Mouse (Mus musculus) cerebellum, adult 11 months (tissue): ENCODE results near the gene Ubqln4.

Experiments
- DNase-seq: peaks from one replicate; pipeline ENCODE4 v3.0.0; 2022

Gene Ubqln4

DNA sequence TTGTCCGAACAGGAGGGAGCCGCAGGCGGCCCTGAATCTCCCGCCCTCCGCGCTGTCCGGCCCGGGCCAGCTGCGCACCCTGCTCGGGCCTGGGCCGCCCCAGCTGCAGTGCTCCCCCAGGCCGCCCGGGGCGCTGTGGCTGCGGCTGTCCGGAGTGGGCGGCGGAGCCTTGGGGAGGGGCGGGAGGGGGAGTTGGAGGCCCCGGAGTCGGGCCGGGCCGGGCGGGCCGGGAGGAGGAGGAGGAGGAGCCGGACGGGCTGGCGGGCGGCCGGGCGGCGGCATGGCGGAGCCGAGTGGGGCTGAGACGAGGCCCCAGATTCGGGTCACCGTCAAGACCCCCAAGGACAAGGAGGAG, at the start of gene Ubqln4:
Gene Ubqln4, plus strand, starts transcription at position 234 of the 355 bp plus-strand sequence.
- peak; percentile 88 for DNase-seq

DNA sequence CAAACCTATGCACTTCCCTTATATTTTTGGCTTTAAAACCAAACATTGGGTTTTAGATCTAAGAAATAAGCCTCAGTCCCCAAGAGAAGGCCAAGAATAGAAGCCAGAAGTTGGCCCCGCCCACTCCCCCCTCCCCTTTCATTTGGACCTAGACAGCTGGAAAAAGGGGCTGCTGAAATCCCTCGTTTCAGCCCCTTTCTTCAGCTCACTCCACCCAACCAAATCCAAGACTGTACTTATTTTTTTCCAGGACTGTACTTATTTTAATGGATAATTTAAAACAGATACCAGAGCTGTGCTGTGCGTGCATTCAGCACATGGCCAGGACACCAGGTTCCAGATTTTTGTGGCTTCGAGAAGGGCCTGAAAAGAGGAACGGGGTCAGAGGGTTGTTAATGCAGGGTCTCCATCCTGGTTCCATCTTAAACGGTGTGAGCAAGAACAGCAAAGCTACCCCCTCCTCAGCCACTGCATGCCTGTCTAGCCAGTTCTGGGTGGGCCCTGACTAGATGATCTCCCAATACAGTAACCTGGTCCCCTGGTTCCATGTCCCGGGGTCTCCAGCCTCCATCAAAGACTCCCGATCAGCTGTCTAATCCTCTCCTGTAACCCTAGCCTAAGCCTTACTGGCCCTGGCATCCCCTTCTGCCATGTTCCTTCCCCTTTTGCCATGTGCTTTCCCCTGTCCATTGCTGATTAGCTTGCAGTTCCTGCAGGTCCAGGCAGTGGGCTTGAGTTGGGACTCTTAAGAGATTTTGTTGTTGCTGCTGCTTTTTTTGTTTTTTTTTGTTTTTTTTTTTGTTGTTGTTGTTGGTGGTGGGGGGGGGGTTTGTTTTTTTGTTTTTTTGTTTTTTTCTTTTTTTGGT, 49.4 kb upstream of the Ubqln4 start:
- no peak for DNase-seq

DNA sequence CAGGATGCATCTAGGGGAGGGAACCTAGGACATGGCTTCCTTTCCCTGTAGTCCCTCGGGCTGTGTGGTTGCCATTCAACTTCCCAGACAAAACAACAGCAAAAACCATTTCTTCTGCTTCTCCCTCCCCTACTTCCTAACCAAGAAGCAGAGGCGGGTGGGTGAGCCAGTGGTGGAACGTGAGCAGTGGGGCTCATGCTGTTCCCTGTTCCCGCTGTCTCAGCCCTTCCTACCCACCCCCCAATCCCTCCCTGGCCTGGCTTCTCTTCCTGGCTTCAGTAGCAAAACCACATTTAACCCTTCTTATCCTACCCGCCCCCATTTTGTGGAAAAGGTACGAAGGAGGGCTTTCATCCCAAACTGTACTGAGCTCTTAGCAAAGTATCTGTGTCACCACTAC, 48.5 kb upstream of the Ubqln4 start:
- no peak for DNase-seq

DNA sequence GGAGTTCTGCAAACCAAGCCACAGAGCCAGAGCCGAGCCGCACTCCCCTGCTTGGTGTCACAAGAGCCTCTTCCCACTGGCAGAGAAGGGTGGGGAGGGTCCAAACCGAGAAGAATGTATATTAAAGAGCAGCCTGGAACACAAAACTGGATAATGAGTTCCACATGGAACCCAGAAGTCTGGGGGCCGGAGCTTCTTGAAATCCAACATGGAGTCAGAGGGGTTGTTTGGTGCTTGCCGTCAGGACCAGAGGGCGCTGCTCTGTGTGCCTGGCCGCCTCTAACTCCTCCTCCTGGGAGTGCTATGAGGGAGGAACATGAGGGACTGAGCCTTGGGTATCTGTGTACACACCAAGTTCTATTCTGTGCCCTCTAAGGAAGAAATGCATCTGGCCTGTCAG, 47.8 kb upstream of the Ubqln4 start:
- DNase-seq = no peak

DNA sequence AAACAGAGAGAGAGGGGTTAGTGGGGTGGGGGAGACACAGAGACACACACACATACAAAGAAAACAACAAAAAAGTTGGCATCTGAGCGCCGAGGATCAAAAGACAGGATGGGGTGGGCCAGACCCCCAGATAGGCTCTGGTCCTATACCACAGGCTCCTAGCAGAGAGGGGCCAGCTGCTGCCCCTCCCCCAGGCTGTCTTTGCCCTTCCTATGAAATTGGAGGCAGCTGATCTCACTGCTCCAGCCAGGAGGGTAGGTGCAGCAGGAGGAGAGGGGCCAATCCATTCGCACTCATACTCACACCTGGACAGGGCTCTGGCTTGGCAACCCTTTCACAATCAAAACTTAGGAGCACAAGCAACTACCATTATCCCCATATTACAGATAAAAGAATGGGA, 44.3 kb upstream of the Ubqln4 start:
- no peak for DNase-seq

DNA sequence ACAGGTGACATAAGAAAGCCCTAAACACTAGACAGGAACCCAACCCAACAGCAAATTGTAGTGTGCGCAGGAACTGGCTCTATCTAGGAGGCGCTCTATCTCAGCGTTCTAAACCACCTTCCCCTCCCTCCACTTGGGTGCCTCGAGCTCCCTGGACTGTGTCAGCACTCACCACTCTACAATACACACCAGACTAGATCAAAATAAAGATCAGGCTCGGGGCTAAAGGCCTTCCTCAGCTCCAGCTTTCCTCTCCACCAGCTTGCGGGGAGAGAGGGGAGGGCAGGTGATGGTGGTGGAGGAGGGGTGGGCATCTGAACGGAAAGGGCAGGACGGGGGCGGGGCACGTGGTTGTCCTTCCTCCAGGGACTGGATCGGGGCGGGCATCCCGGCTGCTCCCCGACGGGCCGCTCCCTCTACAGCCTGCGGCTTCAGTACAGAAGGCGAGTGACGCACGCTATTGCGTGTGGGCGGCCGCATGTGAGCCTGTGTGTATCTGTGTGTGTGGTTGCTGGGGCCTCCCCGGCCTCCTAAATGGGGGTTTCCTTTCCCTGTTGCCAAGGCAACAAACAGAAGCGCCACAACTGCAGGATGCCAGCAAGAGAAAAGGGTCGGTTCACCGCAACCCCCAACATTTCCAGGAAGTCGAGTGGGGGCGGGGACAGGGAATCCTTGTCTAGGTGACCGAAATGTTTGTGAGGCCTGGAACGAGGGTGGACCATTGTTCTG, 43.7 kb upstream of the Ubqln4 start, which contains the start of gene Lmna:
Gene Lmna, minus strand, starts transcription at position 265 of the 729 bp plus-strand sequence.
- peak; percentile 91 for DNase-seq

DNA sequence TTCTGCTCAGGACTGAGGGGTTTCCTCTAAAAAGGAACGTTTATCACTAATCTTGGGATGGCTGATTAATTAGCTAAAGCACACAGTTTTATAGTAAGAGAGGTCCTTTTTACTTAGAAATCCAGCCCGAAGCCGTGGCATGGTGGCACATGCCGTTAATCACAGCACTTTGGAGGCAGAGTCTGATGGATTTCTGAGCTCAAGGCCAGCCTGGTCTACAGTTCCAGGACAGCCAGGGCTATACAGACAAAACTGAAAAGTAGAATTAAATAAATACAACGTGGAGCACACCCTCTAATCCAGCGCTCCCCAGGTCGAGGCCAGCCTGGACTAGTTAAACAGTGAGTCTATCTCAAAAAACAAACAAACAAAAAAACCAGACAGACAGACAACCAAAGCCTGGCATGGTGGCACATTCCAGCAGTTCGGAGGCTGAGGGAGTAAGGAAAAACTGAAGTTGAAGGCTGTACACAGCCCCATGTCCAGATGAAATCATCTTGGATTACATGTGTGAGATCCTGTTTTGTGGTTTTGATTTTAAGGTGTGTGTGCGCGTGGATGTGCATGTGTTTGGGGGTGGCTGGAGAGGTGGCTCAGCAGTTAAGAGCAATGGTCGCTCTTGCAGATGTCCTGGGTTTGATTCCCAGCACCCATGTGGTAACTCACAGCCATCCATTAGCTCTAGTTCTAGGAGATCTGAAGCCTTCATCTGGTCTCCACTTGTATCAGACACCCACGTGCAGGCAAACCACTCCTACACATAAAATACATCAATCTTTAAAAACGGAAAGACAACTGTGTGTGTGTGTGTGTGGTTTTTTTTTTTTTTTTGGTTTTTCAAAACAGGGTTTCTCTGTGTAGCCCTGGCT, 42.9 kb upstream of the Ubqln4 start:
- DNase-seq = no peak

DNA sequence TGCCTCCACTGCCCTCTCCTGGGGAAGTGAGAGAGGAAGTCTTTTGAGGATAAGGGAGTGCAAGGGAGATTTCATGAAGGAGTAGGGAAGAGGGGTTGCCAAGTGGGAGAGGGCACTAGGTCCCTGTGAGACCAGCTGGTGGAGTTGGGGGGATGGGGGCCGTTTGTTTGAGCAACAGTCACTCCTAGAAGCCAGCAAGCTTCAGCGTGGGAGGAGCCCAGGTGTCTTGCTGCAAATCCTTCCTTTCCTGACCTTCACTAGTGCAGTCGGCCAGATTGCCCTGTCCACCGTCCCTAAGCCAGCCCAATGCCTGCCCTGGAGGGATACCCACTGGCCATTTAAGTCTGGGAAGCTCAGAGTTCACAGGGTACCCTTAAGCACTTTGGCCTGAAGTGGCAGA, 42.0 kb upstream of the Ubqln4 start:
- no peak for DNase-seq

DNA sequence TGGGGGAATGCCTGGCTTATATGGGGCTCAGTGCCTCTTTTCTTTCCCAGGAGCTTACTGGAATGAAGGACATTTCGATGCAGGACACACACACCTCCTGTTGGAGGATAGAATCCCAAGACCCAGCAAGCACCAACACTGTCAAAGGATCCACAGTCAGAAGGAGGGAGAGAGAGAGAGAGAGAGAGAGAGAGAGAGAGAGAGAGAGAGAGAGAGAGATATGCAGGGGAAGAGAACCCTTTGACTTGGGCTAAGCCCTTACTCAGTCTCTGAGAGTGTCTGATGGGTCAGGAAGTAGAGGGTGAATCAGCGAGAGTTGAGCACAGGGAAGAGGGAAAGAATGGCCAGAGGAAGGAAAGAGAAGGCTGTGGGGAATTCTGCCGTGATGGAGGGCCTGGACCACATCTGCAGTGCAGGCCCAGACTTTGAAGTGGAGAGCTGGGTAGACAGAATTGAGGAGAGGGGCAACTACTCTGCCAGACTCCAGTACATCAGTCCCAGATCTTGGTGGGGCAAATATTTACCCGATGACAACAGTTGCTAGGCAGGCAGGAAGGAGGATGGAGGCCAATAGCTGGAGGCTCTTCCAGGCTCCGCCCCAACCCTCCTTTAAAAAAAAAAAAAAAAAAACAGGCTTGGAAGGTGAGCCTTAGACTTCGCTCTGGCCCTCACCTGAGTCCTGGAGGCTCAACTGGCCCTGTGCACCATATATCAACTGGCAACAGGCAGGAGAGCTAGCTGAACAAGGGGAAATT, 41.2 kb upstream of the Ubqln4 start:
- no peak for DNase-seq

DNA sequence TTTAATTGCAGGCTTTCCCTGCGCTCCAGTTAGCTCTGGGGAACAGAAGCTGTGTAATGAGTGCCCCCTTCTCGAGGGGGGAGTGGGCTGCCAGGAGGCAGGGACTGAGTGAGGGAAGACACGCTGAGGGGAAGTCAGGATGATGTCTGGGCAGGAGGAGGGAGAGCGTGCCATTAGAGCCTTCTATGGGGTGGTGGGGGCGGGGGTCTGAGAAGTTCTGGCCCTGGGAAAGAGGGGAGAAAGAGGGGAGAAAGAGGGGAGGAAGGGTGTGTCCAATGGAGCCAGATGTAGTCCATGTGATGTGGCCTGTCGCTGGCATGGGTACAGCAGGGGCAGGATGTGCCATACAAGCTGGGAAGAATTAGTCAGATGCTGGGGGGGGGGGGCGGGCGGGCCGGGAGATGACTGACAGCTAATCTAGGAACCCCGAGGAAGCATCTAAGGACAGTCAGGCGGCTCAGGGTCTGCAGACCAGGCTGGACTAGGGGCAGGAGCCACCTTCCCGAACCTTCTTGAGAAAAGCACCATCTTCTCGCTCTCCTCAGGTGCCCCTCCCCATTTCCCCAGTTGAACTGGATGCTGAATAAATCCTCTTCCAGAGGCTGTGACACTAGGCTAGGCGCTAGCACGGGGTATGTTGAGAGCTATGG, 40.5 kb upstream of the Ubqln4 start:
- DNase-seq = no peak

DNA sequence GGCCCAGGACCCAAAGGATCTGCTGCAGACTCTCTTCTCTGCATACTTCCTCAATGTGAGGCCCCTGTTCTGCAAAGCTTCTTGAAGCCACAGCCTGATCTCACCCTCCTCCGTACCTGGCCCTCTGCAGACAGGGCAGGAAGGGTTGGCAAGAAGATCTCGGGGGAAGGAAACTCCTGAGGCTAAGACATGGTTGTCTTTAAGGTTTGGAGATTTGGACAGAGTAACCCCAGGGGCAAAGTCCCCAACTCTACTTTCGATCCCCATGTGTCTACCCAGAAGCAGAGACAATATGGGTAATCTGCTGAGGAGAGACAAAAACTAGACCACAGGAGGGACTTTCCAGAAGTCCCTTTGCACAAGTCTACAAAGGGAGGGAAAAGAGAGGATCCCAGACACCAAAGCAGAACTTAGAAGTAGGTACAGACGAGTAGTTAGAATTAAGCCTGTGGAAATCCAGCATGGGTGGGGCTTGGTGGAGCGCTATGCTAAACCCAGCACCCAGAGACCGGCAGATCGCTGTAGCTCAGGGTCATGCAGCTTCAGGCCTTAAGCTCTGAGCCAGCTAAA, 39.9 kb upstream of the Ubqln4 start:
- DNase-seq = no peak

DNA sequence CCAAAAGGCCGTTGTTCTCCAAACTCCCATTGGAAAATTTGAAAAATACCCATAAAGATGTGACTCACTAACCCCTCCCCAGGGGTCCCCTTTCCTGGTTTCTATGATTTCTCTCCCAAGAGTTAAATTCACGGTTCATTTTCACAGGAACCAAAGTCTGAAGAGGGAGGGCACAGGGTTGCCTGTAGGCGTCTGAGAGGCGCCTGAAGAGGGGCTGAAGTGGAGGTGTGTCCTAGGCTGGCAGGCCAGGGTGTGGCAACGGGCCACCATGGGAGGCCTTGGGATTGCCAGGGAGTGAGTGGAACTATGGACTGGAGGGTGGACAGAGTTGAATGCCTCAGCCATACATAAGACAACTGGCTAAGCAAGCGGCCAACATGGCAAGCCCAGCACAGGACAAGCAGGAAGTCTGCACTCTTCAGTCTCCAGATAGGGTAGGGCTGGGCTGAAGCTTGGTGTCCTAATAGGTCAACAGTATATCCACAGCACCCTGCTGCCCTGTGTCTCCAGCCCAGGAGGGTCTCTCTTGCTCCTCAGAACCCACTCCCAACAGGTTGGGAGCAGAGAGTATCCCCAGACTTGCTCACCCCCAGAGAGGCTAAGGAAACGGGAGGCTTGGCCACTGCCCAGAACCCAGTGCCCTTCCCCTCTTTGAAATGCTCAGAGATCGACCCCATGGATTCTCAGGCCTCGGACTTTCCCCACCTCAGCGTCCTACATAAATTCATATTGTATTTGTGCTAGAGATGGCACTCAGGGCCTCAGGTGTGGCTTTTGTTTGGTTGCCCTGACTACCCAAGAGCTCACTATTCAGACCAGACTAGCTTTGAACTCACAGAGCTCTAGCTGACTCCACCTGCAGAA, 39.1 kb upstream of the Ubqln4 start:
- no peak for DNase-seq

DNA sequence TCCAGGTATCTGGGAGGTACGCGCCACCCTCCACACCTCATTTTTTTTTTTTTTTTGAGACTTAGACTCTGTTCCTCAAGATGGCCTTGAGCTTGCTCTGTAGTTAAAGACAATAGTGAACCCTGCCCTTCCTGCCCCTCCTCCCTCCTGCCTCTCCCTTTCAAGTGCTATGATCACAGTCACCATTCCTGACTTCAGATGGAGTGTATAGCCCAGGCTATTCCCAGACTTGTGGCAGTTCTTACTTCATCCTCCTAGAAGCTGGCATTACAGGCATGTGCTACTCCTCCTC, 38.5 kb upstream of the Ubqln4 start:
- DNase-seq = no peak

DNA sequence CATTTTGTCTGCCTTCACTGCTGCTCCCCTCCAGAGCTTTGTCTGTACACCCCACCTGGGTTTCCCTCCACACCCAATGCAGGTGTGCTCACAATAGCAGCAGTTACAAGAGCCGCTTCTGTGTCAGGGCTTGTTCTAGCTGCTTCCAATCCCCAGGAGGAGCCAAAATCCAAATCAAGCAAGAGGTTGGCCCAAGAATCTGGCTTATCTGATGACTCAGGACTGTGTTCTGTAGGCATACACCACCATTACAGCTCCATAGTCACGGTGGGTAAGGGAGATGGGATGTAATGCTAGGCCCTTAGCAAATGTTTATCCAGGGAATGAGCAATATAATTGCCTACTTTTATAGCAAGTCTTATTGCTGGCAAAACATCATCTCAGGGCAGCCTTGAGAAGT, 37.2 kb upstream of the Ubqln4 start:
- DNase-seq = no peak

DNA sequence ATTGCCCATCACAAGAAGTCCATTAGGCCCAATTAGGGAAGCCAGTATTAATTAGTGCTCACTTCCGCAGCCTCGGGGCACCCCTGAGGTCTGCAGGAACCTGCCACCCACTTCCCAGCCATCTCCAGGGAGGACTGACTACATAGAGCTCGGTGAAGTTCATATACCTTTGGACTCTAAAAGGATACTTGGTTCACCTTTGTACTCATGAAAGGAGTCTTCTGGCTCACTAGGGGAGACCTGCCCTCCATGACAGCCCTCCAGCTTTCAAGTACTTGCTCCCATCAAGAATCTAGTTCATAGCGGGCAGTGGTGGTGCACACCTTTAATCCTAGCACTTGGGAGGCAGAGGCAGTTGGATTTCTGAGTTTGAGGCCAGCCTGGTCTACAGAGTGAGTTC, 35.1 kb upstream of the Ubqln4 start:
- DNase-seq = no peak

DNA sequence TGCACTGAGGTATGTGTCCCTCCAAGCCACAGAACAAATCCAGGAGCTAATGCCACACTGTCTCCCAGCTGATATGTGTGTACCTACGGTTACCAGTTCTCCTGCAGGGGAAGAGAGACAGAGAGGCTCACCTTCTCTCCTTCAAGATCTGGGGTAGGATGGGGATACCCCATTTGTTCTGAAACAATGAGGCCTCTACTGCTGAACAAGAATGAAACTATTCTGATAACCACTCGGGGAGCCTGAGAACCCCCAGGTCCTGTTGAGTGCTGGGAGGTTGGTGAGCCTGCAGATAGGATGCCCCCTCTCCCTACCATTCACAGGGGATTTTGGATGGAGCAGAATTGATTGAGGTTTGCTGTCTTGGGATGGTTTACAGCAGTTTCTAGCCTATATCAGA, 33.5 kb upstream of the Ubqln4 start:
- no peak for DNase-seq

DNA sequence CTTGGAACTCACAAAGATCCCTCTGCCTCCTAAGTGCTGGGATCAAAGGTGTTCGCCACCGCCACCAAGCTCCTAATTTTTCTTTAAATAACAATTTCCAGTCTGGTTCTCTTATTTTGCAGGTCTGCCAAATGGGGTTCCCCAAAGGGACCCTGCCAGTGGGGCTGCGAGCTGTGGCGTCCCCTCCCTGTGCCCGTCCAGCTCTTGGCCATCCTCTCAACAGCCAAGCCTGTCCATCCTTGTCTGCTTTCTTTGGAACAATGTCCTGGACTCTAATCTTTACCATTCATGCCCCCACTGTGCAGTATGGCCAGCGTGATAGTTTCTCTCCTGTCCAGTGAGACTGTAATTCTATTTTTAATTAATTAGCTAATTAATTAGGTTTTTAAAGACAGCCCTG, 32.4 kb upstream of the Ubqln4 start:
- DNase-seq = no peak

DNA sequence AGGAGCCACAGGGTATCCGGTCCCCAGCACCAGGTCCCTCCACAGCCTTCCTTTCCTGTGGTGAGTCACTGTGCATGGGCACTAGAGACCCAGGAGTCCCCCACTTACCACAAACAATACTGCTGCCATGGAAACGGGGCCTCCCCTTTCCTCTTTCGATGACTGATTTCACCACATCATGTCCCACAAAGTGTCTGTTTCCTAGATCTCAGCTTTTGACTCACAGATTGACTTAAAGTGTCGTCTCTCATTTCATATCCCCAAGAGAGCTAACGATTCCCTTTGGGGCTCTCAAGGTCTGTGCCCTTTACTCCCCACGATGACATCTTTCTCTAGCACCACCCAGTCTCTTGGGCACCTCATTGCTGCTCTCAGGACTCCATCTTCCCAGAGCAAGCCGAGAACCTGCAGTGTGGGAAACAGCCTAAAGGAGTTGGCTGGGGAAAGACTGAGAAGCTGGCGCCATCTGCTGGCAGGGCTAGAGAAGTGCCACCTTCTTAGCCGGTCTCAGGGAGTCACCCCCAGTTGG, 31.7 kb upstream of the Ubqln4 start:
- DNase-seq = no peak

DNA sequence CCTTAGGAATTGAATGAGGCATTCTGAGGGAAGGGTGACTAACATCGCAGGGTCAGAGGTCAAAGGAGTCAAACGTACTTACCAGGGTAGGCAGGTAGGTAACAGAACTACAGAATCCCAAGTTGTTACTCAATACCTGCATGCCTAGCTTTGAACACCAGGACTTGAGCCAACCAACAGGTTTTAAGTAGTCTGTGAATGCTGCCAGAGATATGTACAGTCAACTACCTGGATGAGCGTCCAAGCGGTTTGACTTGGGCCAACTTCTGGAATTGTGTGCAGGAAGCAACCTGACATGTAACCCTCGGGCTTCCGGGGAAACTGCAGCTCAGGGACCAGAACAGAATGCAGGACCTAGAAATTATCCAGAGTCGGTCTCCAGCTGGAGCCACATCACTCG, 30.5 kb upstream of the Ubqln4 start:
- no peak for DNase-seq

DNA sequence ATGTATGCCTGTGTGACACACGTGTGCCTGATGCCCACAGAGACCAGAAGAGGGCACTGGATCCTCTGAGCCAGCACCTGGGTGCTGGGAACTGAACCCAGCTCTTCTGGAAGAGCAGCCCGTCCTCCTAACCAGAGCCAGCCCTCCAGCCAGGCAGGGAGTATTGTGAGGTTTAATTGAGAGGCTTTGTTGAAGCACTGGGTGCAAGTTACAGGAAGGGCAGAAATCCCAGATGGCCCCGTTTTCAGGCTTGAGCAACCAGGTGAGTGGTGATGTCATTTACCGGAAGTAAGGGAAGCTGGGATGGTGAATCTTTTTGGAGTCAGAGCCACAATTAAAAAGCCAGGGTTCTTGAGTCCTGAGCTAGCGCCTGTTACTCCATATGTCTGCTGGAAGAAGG, 28.5 kb upstream of the Ubqln4 start:
- DNase-seq = no peak
